Mouse (Mus musculus) heart, postnatal 0 days (tissue): Measurements from ENCODE around the gene Itgav. TPM values are rescaled to one million over a fixed set of nuclear protein-coding genes. Genes with fewer than 3 reads are reported as not detected.

Source experiments
- ATAC-seq: fragments of 200-750 bp; cut with Nextera tagmentation; 2 replicates; pipeline ENCODE4 v1.8.0; 2017; ENCODE audit warnings: low read depth, moderate number of reproducible peaks, moderate library complexity; ENCODE audit not compliant: insufficient read depth
- DNase-seq: peaks from one replicate; pipeline ENCODE4 v3.0.0-alpha.2; 2016; ENCODE audit warnings: low spot score
- H3K27ac ChIP-seq: fragments of 300-500 bp; sonication (generic); 2 replicates; pipeline ENCODE4 v1.5.1; 2014; ENCODE audit warnings: low read depth, mild to moderate bottlenecking
- H3K27me3 ChIP-seq: fragments of 300-500 bp; sonication (generic); 2 replicates; pipeline ENCODE4 v1.6.1; 2014; ENCODE audit warnings: low read length, mixed read lengths; ENCODE audit not compliant: control insufficient read depth, insufficient read depth
- H3K36me3 ChIP-seq: fragments of 300-500 bp; sonication (generic); replicated peaks from 2 replicates; pipeline ENCODE4 v1.6.1; 2014; ENCODE audit warnings: low read length, mixed read lengths; ENCODE audit not compliant: control insufficient read depth, insufficient read depth
- H3K4me1 ChIP-seq: fragments of 300-500 bp; sonication (generic); 2 replicates; pipeline ENCODE4 v1.6.1; 2014; ENCODE audit warnings: antibody characterized with exemption; ENCODE audit not compliant: control insufficient read depth, insufficient read depth
- H3K4me2 ChIP-seq: fragments of 300-500 bp; sonication (generic); 2 replicates; pipeline ENCODE4 v1.6.1; 2014; ENCODE audit warnings: low read depth, mild to moderate bottlenecking, low read length, moderate library complexity
- H3K4me3 ChIP-seq: fragments of 300-500 bp; sonication (generic); 2 replicates; pipeline ENCODE4 v1.5.1; 2014; ENCODE audit warnings: low read depth, low read length
- H3K9ac ChIP-seq: fragments of 300-500 bp; sonication (generic); replicated peaks from 2 replicates; pipeline ENCODE4 v1.6.1; 2014; ENCODE audit warnings: low read depth, low read length, mixed read lengths
- H3K9me3 ChIP-seq: fragments of 300-500 bp; sonication (generic); replicated peaks from 2 replicates; pipeline ENCODE4 v1.6.1; 2016; ENCODE audit warnings: low read length; ENCODE audit not compliant: control insufficient read depth
- CTCF ChIP-seq: IDR thresholded peaks from 2 replicates; pipeline ENCODE4 v1.5.1; 2016; ENCODE audit warnings: antibody characterized with exemption, control low read depth, low read depth
- EP300 ChIP-seq: IDR thresholded peaks from 2 replicates; pipeline ENCODE4 v1.6.1; 2016; ENCODE audit warnings: antibody characterized with exemption, low read depth
- WGBS: fragments of 180-500 bp; shearing (Covaris S2); extraction: QIAGEN DNeasy Blood & Tissue Kit; methylation state at CpG from one replicate; pipeline ENCODE4 v1.1.7; 2014; 5-methylcytosine and 5-hydroxymethylcytosine counted together
- polyA plus RNA-seq: library from polyadenylated mRNA; unstranded; fragments of >200 nt; fragmentation: Nextera tagmentation; extraction: Ambion mirVana; gene quantifications from 2 replicates; pipeline ENCODE4 v1.2.1, GENCODE M21; 2015
- total RNA-seq: library from RNA; depleted of rRNA; stranded (reverse); fragments of >200 nt; gene quantifications from 2 replicates; pipeline ENCODE4 v1.2.3, GENCODE M21; 2014; ENCODE audit warnings: low replicate concordance; rRNA removed

The Itgav gene
- total and polyA plus RNA-seq, 2 experiments from 2014 or later: 42.1 to 66.4 TPM

GRCm38 (mm10) chr2:83856236-83856635 lies 132.0 kb downstream of the Itgav start:
- TF ChIP-seq CTCF (no peak), EP300 (no peak)
- DNase-seq: no peak
- Histone ChIP-seq H3K4me3 (no peak overlapping the region), H3K9ac (no peak overlapping the region), H3K9me3 (no peaks in the 10 kb centered on the region), H3K36me3 (no peaks in the 10 kb centered on the region), H3K4me2 (no peak overlapping the region), H3K4me1 (no peaks in the 10 kb centered on the region), H3K27ac (no peak overlapping the region), H3K27me3 (no peaks in the 10 kb centered on the region)
- 50% methylated on average over 4 of the region's 4 CpGs for WGBS
- no peak for ATAC-seq

Other genes with a start within 250 kb of the Itgav start
- gene Zc3h15, start 80.0 kb upstream of the Itgav start, total RNA-seq: 18.1 and 26.4 TPM in 2 replicates
- 83.1 and 84.4 TPM in 2 replicates for gene Zc3h15, start 80.0 kb upstream of the Itgav start, polyA plus RNA-seq
- 0.19 and 0.50 TPM in 2 replicates for gene Fam171b, start 88.2 kb downstream of the Itgav start, total RNA-seq
- 0.55 and 0.67 TPM in 2 replicates for gene Fam171b, start 88.2 kb downstream of the Itgav start, polyA plus RNA-seq
- not detected in 2 replicates for gene Zswim2, start 216.8 kb downstream of the Itgav start, total RNA-seq
- gene Zswim2, start 216.8 kb downstream of the Itgav start, polyA plus RNA-seq: not detected in 2 replicates
- not detected in 2 replicates for gene Gm13698, start 231.3 kb downstream of the Itgav start, total RNA-seq
- gene Gm13698, start 231.3 kb downstream of the Itgav start, polyA plus RNA-seq: not detected in 2 replicates
- gene Gm13693, start 237.1 kb downstream of the Itgav start, total RNA-seq: not detected in 2 replicates
- gene Gm13693, start 237.1 kb downstream of the Itgav start, polyA plus RNA-seq: not detected in 2 replicates
- not detected in 2 replicates for gene Gm13695, start 242.9 kb downstream of the Itgav start, total RNA-seq
- not detected in 2 replicates for gene Gm13695, start 242.9 kb downstream of the Itgav start, polyA plus RNA-seq
- gene Gm13696, start 248.7 kb downstream of the Itgav start, total RNA-seq: not detected in 2 replicates
- not detected in 2 replicates for gene Gm13696, start 248.7 kb downstream of the Itgav start, polyA plus RNA-seq